Mouse (Mus musculus) testis, postnatal 14 days (tissue): ENCODE data around the gene Tfb2m.

Source experiments
- DNase-seq: peaks from one replicate; pipeline ENCODE4 v3.0.0; 2021; ENCODE audit warnings: low spot score

The Tfb2m gene

DNA sequence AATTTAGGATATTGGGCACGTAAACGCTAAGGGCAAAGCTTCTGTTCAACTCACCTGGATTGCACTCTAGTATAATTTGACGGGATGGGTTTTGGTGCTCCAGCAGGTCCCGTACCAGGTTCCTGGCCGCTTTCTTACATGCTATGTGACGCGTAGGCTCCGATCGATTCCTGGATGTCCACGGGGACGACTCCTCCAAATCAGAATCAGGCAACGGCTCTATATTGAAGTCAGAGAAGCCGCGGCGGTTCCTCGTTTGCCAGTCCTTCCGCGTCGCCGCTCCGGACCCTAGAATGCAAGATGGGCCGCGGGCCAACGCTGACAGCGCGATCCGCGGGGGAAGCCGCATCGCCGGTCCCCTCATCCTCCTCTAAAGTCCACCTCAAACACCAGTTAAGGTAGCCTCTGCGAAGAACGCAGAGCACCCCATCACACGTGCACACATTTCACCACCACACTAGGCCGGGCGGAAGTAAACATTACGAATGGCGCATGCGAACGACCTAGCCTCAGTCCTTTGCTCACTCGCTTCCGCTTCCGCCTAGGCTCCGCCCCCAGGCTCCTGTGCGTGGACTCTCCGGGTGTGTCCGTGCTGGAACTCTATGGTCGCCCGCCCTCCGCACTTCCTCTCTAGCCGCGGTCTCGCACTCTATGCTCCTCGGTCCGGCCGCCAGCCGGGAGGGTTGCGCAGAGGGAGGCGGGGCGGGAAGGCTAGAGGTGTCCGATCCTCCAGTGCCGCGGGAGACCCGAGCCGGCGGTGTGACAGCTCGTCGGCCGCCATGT lies at the start of gene Tfb2m, which contains the start of gene Cnst:
Gene Tfb2m (minus strand): TSS at position 500 of the 783 bp plus-strand sequence.
Gene Cnst (plus strand): TSS at position 603 of the 783 bp plus-strand sequence.
- peak; percentile 98 for DNase-seq

DNA sequence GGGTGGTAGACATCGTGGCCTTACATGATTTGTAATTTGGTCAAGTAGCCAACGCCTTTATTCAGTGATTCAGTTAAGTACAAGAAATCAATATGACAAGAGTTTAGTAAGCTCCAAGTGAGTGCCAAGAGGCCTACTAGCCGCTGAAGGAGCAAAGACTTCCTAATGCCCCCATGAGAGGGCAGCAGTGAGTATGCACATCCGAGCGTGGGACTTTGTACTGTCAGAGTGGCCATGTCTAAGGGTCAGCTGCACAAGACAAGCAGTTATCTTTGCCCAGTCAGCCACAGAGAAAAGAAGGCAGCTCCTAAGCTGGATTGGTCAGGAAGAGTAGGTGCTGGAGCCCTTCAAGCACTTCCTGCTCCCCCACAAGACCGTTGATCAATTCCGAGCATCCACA lies 46.9 kb upstream of the Tfb2m start:
- no peak for DNase-seq

DNA sequence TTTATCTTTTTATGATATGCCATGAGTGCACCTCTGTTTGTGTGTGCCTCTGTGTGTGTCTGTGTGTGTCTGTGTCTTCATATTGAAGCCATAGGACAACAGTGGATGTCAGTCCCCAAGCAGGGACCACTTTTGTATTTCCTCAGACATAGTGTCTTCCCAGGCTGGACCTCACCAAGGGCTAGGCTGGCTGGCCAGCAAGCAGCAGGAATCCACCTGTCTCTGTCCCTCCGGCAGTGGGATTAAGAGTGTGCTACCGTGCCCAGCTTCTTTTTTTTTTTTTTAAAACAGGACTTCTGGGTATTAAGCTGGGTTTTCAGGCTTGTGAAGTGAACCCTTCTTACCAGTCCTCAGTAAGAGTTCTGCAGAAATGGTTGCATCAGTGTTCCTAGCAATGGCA lies 46.1 kb upstream of the Tfb2m start:
- DNase-seq, result no peak

DNA sequence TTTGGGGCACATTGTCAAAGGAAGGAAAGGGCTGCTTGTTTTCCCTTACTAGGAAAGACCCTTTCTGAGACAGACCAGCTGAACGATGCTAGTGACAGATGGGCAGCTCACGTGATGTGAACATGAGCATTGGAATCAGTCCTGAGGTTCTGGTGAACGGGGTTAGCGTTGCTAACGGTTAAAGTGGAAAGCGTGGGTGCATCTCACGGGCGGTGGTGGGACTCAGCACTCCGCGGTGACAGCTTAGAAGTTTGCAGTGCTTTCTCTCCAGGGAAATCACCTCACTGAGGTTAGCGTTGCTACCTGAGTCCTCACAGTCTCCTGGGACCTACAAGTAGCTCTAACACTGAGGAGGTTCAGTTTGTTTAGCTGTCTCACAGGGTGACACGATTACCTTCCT lies 45.6 kb upstream of the Tfb2m start:
- no peak for DNase-seq

DNA sequence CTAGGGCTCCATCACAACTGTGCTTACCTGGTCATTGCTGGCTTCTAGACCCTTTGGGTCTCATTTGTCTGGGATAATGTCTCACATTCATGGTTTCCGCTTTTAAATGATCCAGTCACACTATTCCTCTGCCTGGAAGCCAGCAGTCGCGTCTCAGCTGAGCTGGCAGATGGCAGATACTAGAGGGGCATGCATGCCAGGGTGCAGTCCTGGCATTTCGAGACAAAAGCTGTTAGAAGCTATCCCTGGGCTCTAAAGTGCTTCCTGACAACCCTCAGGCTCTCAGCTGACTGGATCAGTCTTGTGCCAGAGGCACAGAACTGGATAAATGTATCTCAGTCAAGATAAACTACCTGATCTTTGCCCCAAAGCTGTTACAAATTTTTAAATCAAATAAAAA lies 42.2 kb upstream of the Tfb2m start:
- DNase-seq, result no peak

DNA sequence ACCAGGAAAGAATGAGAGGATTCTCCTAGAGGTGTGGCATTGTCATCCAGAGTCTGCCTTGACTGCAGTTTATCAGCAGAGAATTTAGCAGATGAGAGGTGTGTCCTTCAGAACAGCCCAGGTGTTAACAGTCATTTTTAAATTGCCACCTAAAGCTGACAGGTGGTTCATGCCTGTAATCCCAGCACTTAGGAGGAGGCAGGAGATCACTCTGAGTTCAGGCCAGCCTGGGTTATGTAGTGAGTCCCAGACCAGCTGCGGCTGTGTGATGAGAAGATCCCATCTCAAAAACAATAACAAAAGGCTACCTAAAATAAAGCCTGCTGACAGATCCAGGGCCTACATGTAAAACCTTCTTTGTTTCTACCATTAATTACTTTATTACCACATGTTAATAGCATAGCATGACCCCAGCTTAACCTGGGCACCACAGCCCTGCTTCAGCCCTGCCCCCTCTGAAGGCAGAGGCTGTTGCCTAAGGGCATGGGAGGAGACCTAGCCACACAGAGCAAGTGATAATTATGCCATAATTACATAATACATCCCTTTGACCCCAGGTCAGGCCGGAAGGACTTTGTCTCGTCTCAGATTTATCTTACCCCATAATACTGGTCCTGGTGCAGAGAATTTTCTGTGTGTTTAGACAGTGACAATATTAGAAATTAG lies 40.5 kb upstream of the Tfb2m start:
- DNase-seq, result no peak

DNA sequence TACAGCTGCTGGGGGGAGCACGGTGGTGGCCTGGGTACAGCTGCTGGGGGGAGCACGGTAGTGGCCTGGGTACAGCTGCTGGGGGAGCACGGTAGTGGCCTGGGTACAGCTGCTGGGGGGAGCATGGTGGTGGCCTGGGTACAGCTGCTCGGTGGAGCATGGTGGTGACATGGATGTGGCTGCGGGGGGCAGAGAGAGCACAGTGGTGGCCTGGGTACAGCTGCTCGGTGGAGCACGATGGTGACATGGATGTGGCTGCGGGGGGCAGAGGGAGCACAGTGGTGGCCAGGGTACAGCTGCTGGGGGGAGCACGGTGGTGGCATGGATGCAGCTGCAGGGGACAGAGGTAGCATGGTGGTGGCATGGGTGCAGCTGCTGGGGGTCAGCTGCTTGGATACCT lies 39.6 kb upstream of the Tfb2m start:
- no peak for DNase-seq

DNA sequence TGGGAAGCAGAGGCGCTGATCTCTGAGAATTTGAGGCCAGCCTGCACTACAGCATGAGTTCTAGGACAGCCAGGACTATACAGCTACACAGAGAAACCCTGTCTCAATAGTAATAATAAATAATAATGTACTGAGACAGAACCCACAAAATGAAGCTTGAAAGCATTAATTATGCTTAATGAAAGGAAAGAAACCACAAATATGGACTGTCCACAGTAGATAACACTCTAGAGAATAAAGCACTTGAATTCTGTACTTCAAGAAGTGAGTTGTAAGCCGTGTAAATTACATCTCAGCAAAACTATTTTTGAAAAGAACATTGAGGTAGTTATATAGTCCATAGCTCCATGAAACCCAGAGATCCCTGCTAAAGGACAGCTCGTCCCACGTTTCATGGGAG lies 38.2 kb upstream of the Tfb2m start:
- no peak for DNase-seq

DNA sequence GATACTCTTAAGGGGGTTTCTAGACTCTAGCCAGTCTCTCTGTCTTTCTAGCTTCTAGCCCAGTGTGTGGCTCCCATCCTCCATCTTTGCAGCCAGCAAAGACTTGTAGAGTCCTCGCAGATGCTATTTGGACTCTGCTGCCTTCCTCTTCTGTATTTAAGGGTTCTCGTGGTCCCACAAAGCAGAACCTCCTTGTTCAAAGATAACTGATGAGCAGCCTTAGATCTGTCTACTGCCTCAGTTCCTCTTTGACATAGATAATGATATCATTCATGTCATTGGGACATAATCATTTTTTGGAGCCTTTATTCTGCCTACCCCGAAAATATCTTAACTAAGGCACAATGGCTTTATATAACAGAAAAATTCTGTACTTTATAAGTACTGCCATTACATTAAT lies 37.0 kb upstream of the Tfb2m start:
- DNase-seq, result no peak

DNA sequence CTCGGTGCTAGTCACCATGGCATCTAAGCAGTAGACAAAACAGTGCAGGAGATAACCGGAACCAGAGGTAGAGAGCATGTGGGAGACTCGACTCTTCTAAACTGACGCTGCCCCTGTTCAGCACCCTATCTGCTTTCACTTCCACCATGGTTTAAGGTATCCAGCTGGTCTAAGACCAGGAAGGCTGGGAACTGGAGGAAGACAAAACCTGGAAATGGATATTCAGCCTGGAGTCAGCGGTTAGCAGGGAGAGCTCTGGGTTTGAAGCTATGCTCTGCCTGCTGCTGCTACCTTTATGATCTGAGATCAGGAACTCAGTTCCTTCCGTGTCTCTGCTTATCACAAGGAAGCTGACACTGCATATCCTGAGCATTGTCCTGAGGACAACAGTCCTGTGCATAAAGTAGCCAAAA lies 36.0 kb upstream of the Tfb2m start:
- no peak for DNase-seq

DNA sequence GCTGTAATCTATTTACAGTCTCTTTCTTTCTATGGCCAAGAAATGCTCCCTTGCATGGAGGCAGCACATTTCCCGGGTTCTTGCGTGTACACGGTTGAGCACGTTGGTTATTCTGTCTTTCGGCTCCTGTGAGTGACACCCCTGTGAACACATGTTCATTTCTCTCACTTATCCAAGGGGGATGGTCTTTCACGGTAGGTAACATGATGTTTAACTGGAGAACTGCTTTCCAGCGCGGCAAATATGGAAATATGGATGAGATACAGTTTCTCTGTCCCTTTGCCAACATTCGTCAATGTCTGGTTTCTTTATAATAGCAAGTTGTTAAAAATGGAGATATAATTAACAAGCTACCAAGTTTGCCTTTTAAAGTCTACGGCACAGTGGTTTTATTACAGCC lies 35.4 kb upstream of the Tfb2m start:
- no peak for DNase-seq

DNA sequence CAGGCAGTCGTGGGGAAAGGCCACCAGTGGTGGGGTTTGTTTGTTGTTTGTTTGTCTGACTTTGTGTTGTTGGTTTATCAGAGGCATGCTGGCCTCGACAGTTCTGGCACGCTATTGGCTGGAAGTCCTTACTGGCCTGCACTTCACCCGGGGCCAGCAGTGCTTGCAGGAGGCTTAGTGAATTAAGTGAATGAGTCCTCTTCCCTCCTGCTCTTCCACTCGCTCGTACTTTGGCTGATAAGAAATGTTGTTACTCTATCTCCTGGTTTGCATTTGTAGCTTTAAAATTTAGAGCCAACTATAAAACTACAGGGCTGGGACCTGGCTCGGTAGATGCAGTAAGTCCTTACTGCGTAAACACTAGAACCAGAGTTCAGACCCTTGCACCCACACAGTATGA lies 34.1 kb upstream of the Tfb2m start:
- no peak for DNase-seq

DNA sequence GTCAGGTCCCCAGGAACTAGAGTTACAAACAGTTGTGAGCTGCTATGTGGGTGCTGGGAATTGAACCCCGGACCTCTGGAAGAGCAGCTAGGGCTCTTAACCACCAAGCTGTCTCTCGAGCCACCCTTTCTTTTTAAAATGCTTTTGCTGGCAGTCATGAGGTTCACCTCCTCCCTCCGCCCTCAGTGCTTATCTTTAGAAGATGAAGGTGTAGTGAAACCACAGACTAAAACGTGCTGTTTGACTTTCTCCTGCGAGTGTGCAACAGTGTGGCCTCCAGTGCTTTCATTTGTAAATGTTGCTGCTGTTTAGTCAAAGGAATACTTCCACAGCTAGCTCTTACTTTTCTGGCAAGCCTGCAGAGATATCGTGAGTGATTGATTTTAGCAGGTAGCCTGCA lies 32.6 kb upstream of the Tfb2m start:
- no peak for DNase-seq

DNA sequence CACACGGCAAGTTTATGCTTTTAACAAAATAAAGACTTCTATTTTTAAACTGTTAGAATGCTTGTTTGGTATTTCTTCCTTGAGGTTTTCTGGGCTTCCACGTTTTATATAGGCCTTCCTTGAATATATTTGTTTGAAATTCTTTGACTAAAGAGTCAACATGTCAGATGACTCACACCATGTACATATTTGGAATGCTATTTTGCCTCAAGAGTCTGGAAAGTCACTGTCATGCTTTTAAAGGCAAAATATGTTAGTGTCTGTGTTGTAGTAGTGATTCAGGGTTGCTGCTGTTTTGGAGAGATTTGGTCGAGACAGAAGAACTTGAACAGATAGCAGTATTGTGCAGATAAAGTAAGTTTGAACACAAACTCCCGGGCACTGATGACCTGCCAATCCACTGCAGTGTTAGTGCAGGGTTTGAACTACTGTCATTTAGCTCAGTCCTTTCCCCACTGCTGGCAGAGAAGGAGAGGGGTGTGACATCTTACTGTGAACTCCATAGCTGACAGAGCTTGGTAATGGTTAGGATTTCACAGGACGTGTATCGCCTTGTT lies 27.7 kb upstream of the Tfb2m start:
- DNase-seq, result no peak

DNA sequence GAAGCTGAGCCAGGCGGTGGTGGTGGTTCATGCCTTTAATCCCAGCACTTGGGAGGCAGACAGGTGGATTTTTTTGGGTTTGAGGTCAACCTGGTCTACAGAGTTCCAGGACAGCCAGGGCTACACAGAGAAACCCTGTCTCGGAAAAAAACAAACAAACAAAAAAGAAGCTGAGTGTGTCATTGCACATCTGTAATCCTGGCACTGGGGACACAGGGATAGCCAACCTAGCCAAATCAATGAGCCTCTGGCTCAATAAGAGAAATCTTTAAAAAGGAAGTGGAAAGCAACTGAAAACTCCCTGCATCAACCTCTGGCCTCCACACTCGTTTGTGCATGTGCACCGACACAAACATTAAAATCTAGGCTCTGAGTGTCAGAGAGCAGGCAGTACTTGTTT lies 25.6 kb upstream of the Tfb2m start:
- no peak for DNase-seq

DNA sequence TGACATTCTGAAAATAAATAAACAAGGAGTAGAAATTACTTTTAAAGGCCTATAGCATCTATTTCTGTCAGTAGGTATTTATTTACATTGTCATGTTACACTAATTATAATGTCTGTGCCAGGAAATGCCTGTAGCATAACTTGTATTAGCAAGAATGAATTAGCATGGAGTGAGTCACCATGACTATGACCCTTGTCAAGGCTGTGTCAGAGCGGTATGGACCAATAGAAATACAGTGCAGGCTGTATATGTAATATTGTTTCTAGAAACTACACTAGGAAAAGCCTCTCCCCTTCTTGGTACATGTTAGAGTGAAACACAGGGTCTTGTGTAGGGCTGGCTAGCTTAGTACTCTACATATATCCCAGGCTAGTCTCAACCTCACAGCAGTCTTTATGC lies 24.4 kb upstream of the Tfb2m start:
- no peak for DNase-seq

DNA sequence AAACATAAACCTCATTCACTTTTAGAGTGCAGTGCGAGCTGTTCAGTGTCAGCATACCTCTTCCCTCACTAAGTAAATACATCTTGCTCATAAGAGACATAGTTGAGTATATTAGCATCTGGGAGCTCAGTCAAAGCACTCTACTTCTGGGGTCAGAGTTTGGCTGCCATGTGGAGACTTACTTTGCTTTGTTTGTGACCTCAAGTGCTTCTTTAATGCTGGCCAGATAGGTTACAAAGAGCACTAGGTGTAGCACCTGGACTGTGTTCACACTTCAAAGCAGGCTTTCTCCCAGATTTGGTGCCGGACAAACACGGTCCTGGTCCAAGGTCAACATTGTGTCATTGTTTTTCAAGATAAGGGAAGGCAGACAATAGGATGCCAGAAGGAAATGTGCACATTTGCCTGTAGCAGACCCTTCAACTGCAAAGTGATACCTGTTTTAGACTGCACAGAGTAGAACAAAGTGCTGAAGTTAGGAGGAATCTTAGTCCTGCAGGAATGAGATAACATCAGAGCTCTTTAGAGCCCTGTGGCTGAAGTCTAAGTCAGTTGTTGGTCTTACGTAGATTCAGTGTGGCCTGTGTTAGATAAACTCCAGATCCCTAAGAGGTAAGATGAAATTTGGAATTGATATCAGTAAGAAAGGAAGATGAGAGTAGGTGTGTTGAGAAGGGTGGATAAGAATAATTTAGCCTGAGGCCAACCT lies 22.8 kb upstream of the Tfb2m start:
- DNase-seq, result no peak

DNA sequence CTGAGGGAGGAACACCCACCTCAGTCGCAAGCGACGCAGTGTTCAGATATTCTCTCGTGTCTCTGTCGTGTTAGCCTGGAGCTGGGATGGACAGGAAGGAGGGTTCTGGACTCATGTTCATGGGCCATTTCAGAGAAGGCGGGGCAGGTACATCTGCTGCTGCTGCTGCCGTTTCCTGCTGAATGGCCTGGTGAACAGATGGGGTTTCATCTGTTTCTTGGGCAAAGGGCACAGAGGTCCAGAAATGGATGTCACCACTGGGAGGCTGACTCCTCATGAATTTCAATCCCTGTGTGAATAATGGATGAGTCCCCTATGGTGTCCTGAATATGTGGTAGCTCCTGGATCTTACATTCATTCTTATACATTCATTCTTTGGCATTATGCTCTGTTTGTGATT lies 21.5 kb upstream of the Tfb2m start:
- DNase-seq, result no peak

DNA sequence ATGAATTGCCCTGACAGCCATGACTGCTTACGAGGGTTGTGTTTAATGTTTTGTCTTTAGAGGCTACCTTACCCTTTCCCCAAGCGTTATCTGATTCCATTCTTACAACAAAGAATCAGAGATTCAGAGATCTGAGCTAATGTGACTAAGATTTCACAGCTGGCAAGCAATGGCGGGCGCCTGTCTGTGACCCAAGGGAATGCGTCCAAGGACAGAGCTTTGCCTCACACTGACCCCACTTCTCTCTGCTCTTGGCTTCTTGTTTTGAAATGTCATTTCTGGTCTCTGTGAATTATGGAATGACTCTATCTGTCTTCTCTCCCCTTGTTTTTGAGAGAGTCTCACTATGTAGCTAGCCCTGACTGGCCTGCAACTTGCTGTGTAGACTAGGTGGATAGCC lies 17.9 kb upstream of the Tfb2m start:
- no peak for DNase-seq

DNA sequence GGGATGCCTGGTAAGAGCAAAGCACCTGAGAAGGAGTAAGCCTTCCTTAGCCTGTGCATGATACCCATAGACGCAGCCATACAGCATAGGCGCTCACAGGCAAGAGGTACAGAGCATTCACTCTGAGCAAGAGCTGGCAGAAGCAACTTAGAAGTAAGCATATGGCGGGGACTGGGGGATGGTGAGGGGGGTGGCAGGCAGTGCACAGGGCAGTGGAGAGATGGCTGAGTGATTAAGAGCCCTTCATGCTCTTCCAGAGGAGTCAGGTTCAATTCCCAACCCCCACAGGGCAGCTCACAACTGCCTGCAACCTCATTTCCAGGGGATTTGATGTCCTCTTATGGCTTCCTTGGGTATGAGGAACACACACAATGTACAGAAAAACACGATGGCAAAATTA lies 17.1 kb upstream of the Tfb2m start:
- DNase-seq, result no peak

DNA sequence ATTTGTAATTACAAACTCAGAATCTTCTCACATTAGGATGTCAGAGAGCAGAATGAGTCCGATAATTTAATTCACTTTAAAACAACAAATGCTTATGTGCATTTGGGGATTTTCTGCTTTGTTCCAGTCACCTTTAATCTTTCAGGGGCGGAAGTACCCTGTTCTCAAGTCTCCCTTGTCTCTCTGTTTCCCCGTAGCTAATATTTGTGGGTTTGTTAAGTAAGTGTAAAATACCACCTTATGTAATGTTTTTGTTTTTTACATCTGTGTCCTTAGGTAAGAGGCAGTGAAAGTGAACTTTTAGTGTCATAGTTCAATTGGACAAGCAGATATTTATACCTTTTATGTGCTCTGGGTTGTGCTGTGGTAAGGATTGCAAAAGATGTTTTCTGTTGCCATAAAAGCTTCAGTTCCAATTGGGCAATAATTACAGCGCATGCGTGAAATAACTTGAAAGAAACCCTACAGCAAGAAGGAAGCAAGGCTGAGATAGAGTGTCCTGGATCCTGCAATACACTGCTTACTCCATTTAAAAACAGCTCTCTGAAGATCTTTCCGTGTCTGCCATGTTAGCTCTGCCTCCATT lies 14.9 kb upstream of the Tfb2m start:
- DNase-seq, result no peak

DNA sequence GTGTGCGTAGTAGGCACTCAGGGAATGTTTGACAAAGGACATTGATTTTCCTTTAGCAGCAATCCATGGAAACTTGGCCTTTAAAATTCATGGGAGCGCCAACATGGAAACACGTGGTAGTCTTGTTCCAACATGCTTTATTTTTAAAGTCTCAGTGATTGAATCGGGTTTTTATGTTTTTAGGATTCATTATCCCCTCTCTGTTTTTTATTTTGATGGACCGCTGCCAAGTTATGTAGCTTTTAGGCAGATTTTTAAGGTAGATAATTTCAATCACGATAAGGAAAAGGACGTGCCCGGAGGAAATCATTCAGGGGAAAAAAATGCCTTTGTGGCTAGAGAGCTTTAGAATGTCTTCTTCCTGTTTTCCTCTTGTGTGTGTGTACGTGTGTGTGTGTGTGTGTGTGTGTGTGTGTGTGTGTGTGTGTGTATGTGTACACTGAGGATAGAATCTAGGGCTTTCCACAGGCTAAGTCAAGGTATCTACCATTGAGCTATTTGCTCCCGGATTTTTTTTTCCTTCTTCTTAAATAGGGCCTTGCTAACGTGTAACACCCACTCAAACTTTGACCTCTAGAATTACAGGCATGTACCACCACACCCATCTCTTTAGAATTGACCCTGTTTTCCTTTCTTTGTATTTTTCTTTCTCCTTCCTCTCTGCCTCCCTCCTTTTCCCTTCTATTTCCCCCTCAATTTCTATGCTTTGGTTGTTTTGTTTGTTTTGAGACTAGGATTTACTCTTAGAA lies 13.6 kb upstream of the Tfb2m start:
- DNase-seq, result no peak
